Mouse (Mus musculus) ovary, postnatal 10 days (tissue): ENCODE results near the gene 1110008L16Rik.
"Not testable (repeated sequence)": the region's sequence is repeated elsewhere in the genome, so short reads cannot be mapped to it uniquely, and the experiment has no call there.

Experiments
- DNase-seq: peaks from one replicate; pipeline ENCODE4 v3.0.0; 2022; ENCODE audit warnings: low spot score

1110008L16Rik gene

GRCm38 (mm10) chr12:55343045-55343444 lies 43.7 kb downstream of the 1110008L16Rik start:
- DNase-seq: not testable (repeated sequence)

- DNase-seq: no peak
Observed at GRCm38 (mm10) chr12:55343998-55344397, 44.6 kb downstream of the 1110008L16Rik start.

GRCm38 (mm10) chr12:55344583-55344982 lies 45.2 kb downstream of the 1110008L16Rik start:
- no peak for DNase-seq

GRCm38 (mm10) chr12:55353423-55353822 lies 54.0 kb downstream of the 1110008L16Rik start:
- DNase-seq: no peak

- DNase-seq: no peak
Observed at GRCm38 (mm10) chr12:55354904-55355303, 55.5 kb downstream of the 1110008L16Rik start.

- no peak for DNase-seq
Observed at GRCm38 (mm10) chr12:55357303-55357702, 57.9 kb downstream of the 1110008L16Rik start.

GRCm38 (mm10) chr12:55360929-55361328 lies 61.6 kb downstream of the 1110008L16Rik start:
- DNase-seq: no peak

- DNase-seq: no peak
Observed at GRCm38 (mm10) chr12:55365083-55365482, 65.7 kb downstream of the 1110008L16Rik start.

GRCm38 (mm10) chr12:55372424-55373055 lies 73.2 kb downstream of the 1110008L16Rik start:
- no peak for DNase-seq

- no peak for DNase-seq
Observed at GRCm38 (mm10) chr12:55376956-55377609, 77.7 kb downstream of the 1110008L16Rik start.

GRCm38 (mm10) chr12:55377610-55377980 lies 78.2 kb downstream of the 1110008L16Rik start:
- no peak for DNase-seq

GRCm38 (mm10) chr12:55384023-55384749 lies 84.8 kb downstream of the 1110008L16Rik start, which contains the start of gene Psma6:
Psma6 (plus strand) TSS chr12:55384222.
- DNase-seq: no peak

- DNase-seq: no peak
Observed at GRCm38 (mm10) chr12:55384826-55385225, 85.4 kb downstream of the 1110008L16Rik start.

GRCm38 (mm10) chr12:55385931-55386330 lies 86.6 kb downstream of the 1110008L16Rik start:
- no peak for DNase-seq

GRCm38 (mm10) chr12:55386456-55386855 lies 87.1 kb downstream of the 1110008L16Rik start:
- no peak for DNase-seq

GRCm38 (mm10) chr12:55387083-55387787 lies 87.9 kb downstream of the 1110008L16Rik start:
- no peak for DNase-seq

GRCm38 (mm10) chr12:55387788-55388465 lies 88.5 kb downstream of the 1110008L16Rik start:
- no peak for DNase-seq

- no peak for DNase-seq
Observed at GRCm38 (mm10) chr12:55388478-55388877, 89.1 kb downstream of the 1110008L16Rik start.

- no peak for DNase-seq
Observed at GRCm38 (mm10) chr12:55389132-55390081, 90.0 kb downstream of the 1110008L16Rik start.

GRCm38 (mm10) chr12:55392120-55392519 lies 92.7 kb downstream of the 1110008L16Rik start:
- DNase-seq: no peak
